Mouse (Mus musculus): ENCODE measurements around the gene Prickle2.

Prickle2 gene

GRCm38 (mm10) chr6:92518438-92518968, 187.5 kb downstream of the Prickle2 start:
- no peak for DNase-seq (ENCODE audit: extremely low spot score)

- no peak for DNase-seq (ENCODE audit: extremely low spot score)
Measured at GRCm38 (mm10) chr6:92517002-92517401, 189.0 kb downstream of the Prickle2 start.

- DNase-seq (ENCODE audit: extremely low spot score), result no peak
Measured at GRCm38 (mm10) chr6:92512001-92512400, 194.0 kb downstream of the Prickle2 start.

GRCm38 (mm10) chr6:92509712-92510111, 196.2 kb downstream of the Prickle2 start:
- no peak for DNase-seq (ENCODE audit: extremely low spot score)

- no peak for DNase-seq (ENCODE audit: extremely low spot score)
Measured at GRCm38 (mm10) chr6:92506276-92506675, 199.7 kb downstream of the Prickle2 start.

- DNase-seq (ENCODE audit: extremely low spot score), result no peak
Measured at GRCm38 (mm10) chr6:92499449-92499848, 206.5 kb downstream of the Prickle2 start.

GRCm38 (mm10) chr6:92498574-92498973, 207.4 kb downstream of the Prickle2 start:
- DNase-seq (ENCODE audit: extremely low spot score), result no peak

- no peak for DNase-seq (ENCODE audit: extremely low spot score)
Measured at GRCm38 (mm10) chr6:92497279-92497678, 208.7 kb downstream of the Prickle2 start.

- no peak for DNase-seq (ENCODE audit: extremely low spot score)
Measured at GRCm38 (mm10) chr6:92495500-92495899, 210.5 kb downstream of the Prickle2 start.

- no peak for DNase-seq (ENCODE audit: extremely low spot score)
Measured at GRCm38 (mm10) chr6:92481690-92481956, 224.3 kb downstream of the Prickle2 start.

GRCm38 (mm10) chr6:92480941-92481689, 224.8 kb downstream of the Prickle2 start:
- peak; percentile 73 for DNase-seq (ENCODE audit: extremely low spot score)

- DNase-seq (ENCODE audit: extremely low spot score), result no peak
Measured at GRCm38 (mm10) chr6:92478612-92479011, 227.3 kb downstream of the Prickle2 start.

GRCm38 (mm10) chr6:92477621-92478020, 228.3 kb downstream of the Prickle2 start:
- no peak for DNase-seq (ENCODE audit: extremely low spot score)

- no peak for DNase-seq (ENCODE audit: extremely low spot score)
Measured at GRCm38 (mm10) chr6:92469456-92469855, 236.5 kb downstream of the Prickle2 start.

- no peak for DNase-seq (ENCODE audit: extremely low spot score)
Measured at GRCm38 (mm10) chr6:92468892-92469291, 237.1 kb downstream of the Prickle2 start.

GRCm38 (mm10) chr6:92468383-92468791, 237.6 kb downstream of the Prickle2 start:
- DNase-seq (ENCODE audit: extremely low spot score), result no peak

GRCm38 (mm10) chr6:92467343-92467742, 238.6 kb downstream of the Prickle2 start:
- no peak for DNase-seq (ENCODE audit: extremely low spot score)

GRCm38 (mm10) chr6:92465666-92466065, 240.3 kb downstream of the Prickle2 start:
- no peak for DNase-seq (ENCODE audit: extremely low spot score)

GRCm38 (mm10) chr6:92464781-92465337, 241.1 kb downstream of the Prickle2 start:
- no peak for DNase-seq (ENCODE audit: extremely low spot score)

- DNase-seq (ENCODE audit: extremely low spot score), result no peak
Measured at GRCm38 (mm10) chr6:92463768-92464167, 242.2 kb downstream of the Prickle2 start.

- DNase-seq (ENCODE audit: extremely low spot score), result no peak
Measured at GRCm38 (mm10) chr6:92460750-92461149, 245.2 kb downstream of the Prickle2 start.

GRCm38 (mm10) chr6:92458026-92458425, 247.9 kb downstream of the Prickle2 start:
- DNase-seq (ENCODE audit: extremely low spot score), result no peak

GRCm38 (mm10) chr6:92451421-92451820, 254.5 kb downstream of the Prickle2 start:
- DNase-seq (ENCODE audit: extremely low spot score), result no peak
